Mouse (Mus musculus) regulatory T cell (primary cell): ENCODE measurements around the gene Lmo4.

Experiments used
- in situ Hi-C: fragments of 300-600 bp; cut with MboI, MseI; formaldehyde crosslinking; loops from one replicate; pipeline ENCODE4 v1.15.1; 2025; ENCODE audit warnings: high pct_unique_total_duplicates

Gene Lmo4

GRCm38 (mm10) chr3:144204413-144205311 lies at the start of gene Lmo4:
Gene Lmo4 (minus strand): TSS chr3:144205220.
- in situ Hi-C loops, result loop anchor here (25.0 kb wide), 1 partner anchor 1442 kb away; the partner anchor contains the start of gene Gtf2b

GRCm38 (mm10) chr3:144254281-144254680 lies 49.3 kb upstream of the Lmo4 start:
- in situ Hi-C loops, result loop anchor here (25.0 kb wide), 1 partner anchor 642 kb away; no protein-coding TSS in a partner anchor

GRCm38 (mm10) chr3:144253018-144253417 lies 48.0 kb upstream of the Lmo4 start:
- in situ Hi-C loops, result loop anchor here (25.0 kb wide), 1 partner anchor 641 kb away; no protein-coding TSS in a partner anchor

- in situ Hi-C loops, result loop anchor here (25.0 kb wide), 1 partner anchor 640 kb away; no protein-coding TSS in a partner anchor
Observed at GRCm38 (mm10) chr3:144252109-144252508, 47.1 kb upstream of the Lmo4 start.

GRCm38 (mm10) chr3:144242025-144242673 lies 37.1 kb upstream of the Lmo4 start:
- in situ Hi-C loops, result no loop called here

- in situ Hi-C loops, result no loop called here
Observed at GRCm38 (mm10) chr3:144241161-144241560, 36.1 kb upstream of the Lmo4 start.

GRCm38 (mm10) chr3:144238482-144238881 lies 33.5 kb upstream of the Lmo4 start:
- in situ Hi-C loops, result no loop called here

GRCm38 (mm10) chr3:144232347-144233008 lies 27.5 kb upstream of the Lmo4 start:
- in situ Hi-C loops, result no loop called here

GRCm38 (mm10) chr3:144231931-144232330 lies 26.9 kb upstream of the Lmo4 start:
- in situ Hi-C loops, result no loop called here

- in situ Hi-C loops, result no loop called here
Observed at GRCm38 (mm10) chr3:144231419-144231818, 26.4 kb upstream of the Lmo4 start.

- in situ Hi-C loops, result no loop called here
Observed at GRCm38 (mm10) chr3:144230016-144230415, 25.0 kb upstream of the Lmo4 start.

GRCm38 (mm10) chr3:144229312-144229711 lies 24.3 kb upstream of the Lmo4 start:
- in situ Hi-C loops, result no loop called here

GRCm38 (mm10) chr3:144225456-144226240 lies 20.6 kb upstream of the Lmo4 start:
- in situ Hi-C loops, result no loop called here

- in situ Hi-C loops, result loop anchor here (25.0 kb wide), 1 partner anchor 1462 kb away; the partner anchor contains the start of gene Gtf2b
Observed at GRCm38 (mm10) chr3:144224594-144224993, 19.6 kb upstream of the Lmo4 start.

- in situ Hi-C loops, result loop anchor here (25.0 kb wide), 1 partner anchor 1461 kb away; the partner anchor contains the start of gene Gtf2b
Observed at GRCm38 (mm10) chr3:144223377-144224105, 18.5 kb upstream of the Lmo4 start.

GRCm38 (mm10) chr3:144222381-144222780 lies 17.4 kb upstream of the Lmo4 start:
- in situ Hi-C loops, result loop anchor here (25.0 kb wide), 1 partner anchor 1460 kb away; the partner anchor contains the start of gene Gtf2b

GRCm38 (mm10) chr3:144207498-144207897 lies 2.5 kb upstream of the Lmo4 start:
- in situ Hi-C loops, result loop anchor here (25.0 kb wide), 1 partner anchor 1445 kb away; the partner anchor contains the start of gene Gtf2b

- in situ Hi-C loops, result loop anchor here (25.0 kb wide), 1 partner anchor 1445 kb away; the partner anchor contains the start of gene Gtf2b
Observed at GRCm38 (mm10) chr3:144206942-144207341, 1.9 kb upstream of the Lmo4 start.

GRCm38 (mm10) chr3:144206261-144206660 lies 1.2 kb upstream of the Lmo4 start:
- in situ Hi-C loops, result loop anchor here (25.0 kb wide), 1 partner anchor 1444 kb away; the partner anchor contains the start of gene Gtf2b
